Mouse (Mus musculus) thymus, adult 2 months (tissue): Measurements from ENCODE around the gene Spsb2. TPM values are rescaled to one million over a fixed set of nuclear protein-coding genes. Genes with fewer than 3 reads are reported as not detected.
A peak's percentile ranks its signal among the peaks of the same experiment; 100 is the strongest.

Experiments
- DNase-seq: peaks from one replicate; pipeline ENCODE4 v3.0.0; 2021
- H3K27ac ChIP-seq: fragments of 200-500 bp; 2 replicates; pipeline ENCODE4 v1.5.1; 2012; ENCODE audit warnings: low read length, control low read depth; ENCODE audit not compliant: control insufficient read depth, insufficient read depth
- H3K27me3 ChIP-seq: fragments of 200-500 bp; 2 replicates; pipeline ENCODE4 v1.6.1; 2012; ENCODE audit warnings: mild to moderate bottlenecking, low read length, moderate library complexity, mixed read lengths; ENCODE audit not compliant: control insufficient read depth, insufficient read depth
- H3K36me3 ChIP-seq: fragments of 200-500 bp; 2 replicates; pipeline ENCODE4 v1.6.1; 2012; ENCODE audit warnings: mild to moderate bottlenecking, low read length, moderate library complexity; ENCODE audit not compliant: control insufficient read depth, insufficient read depth
- H3K4me1 ChIP-seq: fragments of 200-500 bp; replicated peaks from 2 replicates; pipeline ENCODE4 v1.6.1; 2012; ENCODE audit warnings: low read length; ENCODE audit not compliant: control insufficient read depth, insufficient read depth
- H3K4me3 ChIP-seq: fragments of 200-500 bp; 2 replicates; pipeline ENCODE4 v1.5.1; 2012; ENCODE audit warnings: mild to moderate bottlenecking, low read length, control low read depth, moderate library complexity; ENCODE audit not compliant: control insufficient read depth, insufficient read depth
- CTCF ChIP-seq: fragments of 200-500 bp; IDR thresholded peaks from 2 replicates; pipeline ENCODE4 v1.5.1; 2012; ENCODE audit warnings: mild to moderate bottlenecking, control low read depth, low read length, moderate library complexity, borderline replicate concordance; ENCODE audit not compliant: control insufficient read depth, poor library complexity, insufficient read depth; ENCODE audit errors: extremely low read depth
- POLR2A ChIP-seq: fragments of 200-500 bp; IDR thresholded peaks from 2 replicates; pipeline ENCODE4 v1.6.1; 2012; ENCODE audit warnings: mild to moderate bottlenecking, low read length, control low read depth, moderate library complexity; ENCODE audit not compliant: control insufficient read depth, poor library complexity, insufficient read depth; ENCODE audit errors: extremely low read depth
- WGBS: fragments of 180-500 bp; shearing (Covaris S2); methylation state at CpG from one replicate; pipeline ENCODE4 v1.1.7; 2018; 5-methylcytosine and 5-hydroxymethylcytosine counted together
- polyA plus RNA-seq: library from polyadenylated mRNA; depleted of rRNA; stranded (reverse); fragments of >200 nt; gene quantifications from 2 replicates; pipeline ENCODE4 v1.2.3, GENCODE M21; 2012

The Spsb2 gene
- polyA plus RNA-seq, 1 experiment = 8.1 TPM

DNA sequence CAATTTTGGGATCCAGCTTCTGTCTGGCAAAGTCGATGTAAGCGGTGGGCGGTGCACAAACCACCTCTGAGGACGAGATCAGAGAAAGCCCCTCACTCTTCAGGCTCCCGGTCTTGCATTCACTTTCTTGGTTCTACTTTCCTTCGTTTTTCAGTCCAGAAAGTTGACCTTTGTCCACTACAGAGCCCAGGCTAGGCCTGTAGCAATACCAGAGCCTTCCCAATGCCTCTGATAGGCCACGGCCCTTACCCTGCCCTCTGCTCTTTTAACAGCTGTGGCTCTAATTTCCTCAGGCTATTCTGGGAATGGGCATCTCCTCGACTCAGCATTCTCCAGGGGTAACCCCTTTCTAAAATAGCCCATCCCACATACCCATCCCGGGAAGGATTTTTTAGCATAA lies 4.4 kb downstream of the Spsb2 start:
- no peak for TF ChIP-seq CTCF
- TF ChIP-seq POLR2A = no peak
- H3K4me3 ChIP-seq = peak overlapping the region; percentile 60
- 51% methylated on average over 9 of the region's 9 CpGs for WGBS
- H3K27ac ChIP-seq = no peak overlapping the region
- H3K27me3 ChIP-seq = no peaks in the 10 kb centered on the region
- peaks cover 7% of the 10 kb centered on the region; the same call in 1 of the 2 replicates for H3K36me3 ChIP-seq
- peaks cover 29% of the 10 kb centered on the region for H3K4me1 ChIP-seq
- DNase-seq = no peak

DNA sequence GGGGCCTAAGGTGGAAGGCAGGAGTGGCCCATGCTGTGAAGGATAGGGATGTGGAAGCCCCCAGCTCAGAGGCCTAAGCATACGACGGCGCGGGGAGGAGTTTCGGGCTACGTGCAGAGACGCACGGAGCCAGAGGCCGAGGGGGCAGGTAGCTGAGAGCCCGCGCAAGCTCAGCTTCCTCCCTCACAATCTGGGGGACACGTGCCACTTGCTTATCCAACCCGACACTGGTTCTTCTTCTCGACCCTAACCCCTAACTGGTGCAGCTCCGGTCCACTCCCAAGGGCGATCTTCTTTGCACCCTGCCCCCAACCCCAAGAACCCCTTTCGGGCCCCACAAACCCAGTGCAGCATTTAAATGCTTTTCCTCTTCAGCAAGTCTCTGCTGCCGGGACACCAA lies 5.0 kb downstream of the Spsb2 start:
- peaks cover 9% of the 10 kb centered on the region; the same call in 1 of the 2 replicates for H3K36me3 ChIP-seq
- no peak overlapping the region for H3K27ac ChIP-seq
- TF ChIP-seq POLR2A = no peak
- TF ChIP-seq CTCF = no peak
- H3K4me3 ChIP-seq = peak overlapping the region; percentile 60
- DNase-seq = peak; percentile 65
- WGBS = under 1% methylated on average over 18 of the region's 18 CpGs
- H3K4me1 ChIP-seq = peaks cover 29% of the 10 kb centered on the region
- no peaks in the 10 kb centered on the region for H3K27me3 ChIP-seq

DNA sequence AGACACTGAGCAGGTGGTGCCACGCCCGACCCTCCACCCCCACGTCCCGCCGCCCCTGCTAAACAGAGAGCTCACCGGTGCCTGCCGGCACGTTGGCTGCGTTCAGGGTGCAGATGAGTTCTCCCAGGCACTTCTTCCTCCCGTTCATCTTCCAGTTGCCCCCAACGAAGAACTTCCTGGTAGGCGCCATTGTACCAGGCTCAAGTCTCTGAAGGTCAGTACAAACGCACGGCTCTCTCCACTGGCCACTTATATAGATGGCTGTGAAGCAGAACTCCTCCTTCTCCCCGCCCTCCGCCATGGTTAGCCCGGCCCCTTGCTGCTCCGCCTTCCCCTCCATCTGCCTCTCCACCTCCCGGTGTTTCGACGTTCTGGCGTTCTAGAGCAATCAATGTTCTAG lies 5.5 kb downstream of the Spsb2 start, which contains the start of gene Tpi1:
TSS of gene Tpi1 (minus strand) at position 364 of the 400 bp plus-strand sequence.
- Histone ChIP-seq H3K4me3 (peak within 1 kb of the TSS; percentile 60), H3K4me1 (peaks cover 24% of the 10 kb centered on the region), H3K27ac (no peak within 1 kb of the TSS), H3K27me3 (no peaks in the 10 kb centered on the region), H3K36me3 (peaks cover 9% of the 10 kb centered on the region; the same call in 1 of the 2 replicates)
- TF ChIP-seq POLR2A = 0 out of 2 replicates have a peak, but pooled peaks have one; percentile 26
- TF ChIP-seq CTCF = no peak
- DNase-seq = peak; percentile 80
- WGBS = under 1% methylated on average over 22 of the region's 22 CpGs

DNA sequence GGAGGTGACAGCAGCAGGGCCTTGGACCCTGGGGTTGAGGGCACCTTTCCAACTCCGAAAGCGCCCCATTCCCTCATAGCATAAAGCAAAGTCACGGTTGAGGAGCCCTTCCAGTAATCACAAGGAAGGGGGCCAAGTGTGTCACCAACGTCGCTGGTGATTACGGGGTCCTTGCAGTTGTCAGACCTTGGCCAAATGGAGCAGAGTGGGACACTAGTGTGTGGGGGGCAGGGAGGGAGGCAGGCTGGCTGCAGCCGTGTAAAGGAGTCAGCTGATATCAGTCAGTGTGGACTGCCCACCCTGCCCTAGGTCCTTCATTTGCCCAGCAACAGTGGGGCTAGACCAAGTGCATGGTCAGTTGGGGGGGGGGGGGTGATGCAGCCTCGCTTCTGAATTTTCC lies 6.0 kb downstream of the Spsb2 start:
- Histone ChIP-seq H3K27ac (no peak overlapping the region), H3K4me3 (peak overlapping the region; percentile 60; the same call in 1 of the 2 replicates), H3K4me1 (peaks cover 20% of the 10 kb centered on the region), H3K36me3 (peaks cover 12% of the 10 kb centered on the region; the same call in 1 of the 2 replicates), H3K27me3 (no peaks in the 10 kb centered on the region)
- DNase-seq = no peak
- TF ChIP-seq POLR2A (no peak), CTCF (no peak)
- 73% methylated on average over 8 of the region's 8 CpGs for WGBS

DNA sequence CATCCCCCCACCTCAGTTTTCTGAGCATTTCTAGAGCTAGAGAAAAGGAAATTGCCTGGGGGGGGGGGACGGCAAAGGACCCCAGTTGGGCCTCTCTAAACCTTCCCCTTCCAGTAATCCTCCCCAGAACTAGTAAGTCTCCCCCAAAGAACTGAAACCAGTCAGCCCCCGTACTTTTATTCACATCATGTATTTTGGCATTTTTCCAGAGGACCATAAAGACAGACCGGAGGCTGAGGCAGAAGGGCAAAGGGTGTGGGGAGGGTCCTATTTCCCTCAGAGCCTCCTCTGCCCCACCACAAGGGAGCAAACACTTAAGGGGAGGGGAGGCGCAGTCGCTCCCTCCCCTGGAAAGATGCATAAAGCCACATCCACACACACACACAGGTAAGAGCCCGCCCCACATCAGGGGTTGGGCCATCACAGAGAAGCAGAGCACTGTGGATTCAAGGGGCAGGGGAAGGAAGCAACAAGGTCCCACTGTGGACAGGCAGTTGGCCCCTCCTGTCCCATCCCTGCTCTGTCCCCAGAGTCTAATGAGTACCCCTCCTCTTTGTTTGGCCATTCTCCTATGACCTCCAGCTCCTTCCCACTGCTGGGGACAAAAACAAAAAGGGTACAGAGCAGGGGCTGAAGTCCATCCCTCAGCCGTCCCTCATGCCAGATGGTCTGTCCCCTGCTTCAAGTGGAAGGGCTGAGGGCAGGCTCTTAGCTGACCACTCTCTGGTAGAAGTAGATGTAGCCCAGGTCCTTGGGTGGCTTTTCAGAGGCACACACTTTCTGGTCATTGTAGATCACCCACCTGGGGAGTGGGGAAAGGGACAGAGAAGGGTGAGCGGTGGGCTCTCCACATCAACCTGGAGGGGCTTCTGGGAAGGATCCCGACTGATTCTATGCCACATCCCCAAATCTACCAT lies 6.7 kb downstream of the Spsb2 start:
- Histone ChIP-seq H3K36me3 (peaks cover 19% of the 10 kb centered on the region), H3K4me3 (no peak overlapping the region), H3K4me1 (peaks cover 15% of the 10 kb centered on the region), H3K27me3 (no peaks in the 10 kb centered on the region), H3K27ac (no peak overlapping the region)
- WGBS = 93% methylated on average over 9 of the region's 9 CpGs
- DNase-seq = no peak
- TF ChIP-seq POLR2A = no peak
- TF ChIP-seq CTCF = no peak

DNA sequence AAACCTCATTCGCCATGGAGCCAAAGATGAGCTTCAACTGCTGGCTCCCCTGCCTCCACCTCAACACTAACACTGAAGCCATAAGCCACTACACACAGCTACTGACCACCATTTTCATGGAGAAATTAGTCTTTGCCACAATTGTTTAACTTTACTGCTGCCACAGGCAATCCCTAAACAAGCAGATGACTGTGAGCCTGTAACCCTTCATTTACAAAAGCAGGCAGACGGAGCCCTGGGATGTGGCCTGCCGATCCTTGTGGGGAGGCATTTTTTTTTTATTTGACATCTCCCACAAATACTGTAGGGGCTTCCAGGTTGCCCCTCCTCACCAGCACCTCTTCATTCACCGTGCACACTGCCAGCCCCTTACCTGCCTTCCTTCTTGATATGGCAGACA lies 8.2 kb downstream of the Spsb2 start:
- 95% methylated on average over 4 of the region's 4 CpGs for WGBS
- Histone ChIP-seq H3K4me3 (no peak overlapping the region), H3K36me3 (peaks cover 31% of the 10 kb centered on the region), H3K27me3 (no peaks in the 10 kb centered on the region), H3K4me1 (peaks cover 15% of the 10 kb centered on the region), H3K27ac (no peak overlapping the region)
- TF ChIP-seq POLR2A = no peak
- TF ChIP-seq CTCF = no peak
- DNase-seq = no peak

DNA sequence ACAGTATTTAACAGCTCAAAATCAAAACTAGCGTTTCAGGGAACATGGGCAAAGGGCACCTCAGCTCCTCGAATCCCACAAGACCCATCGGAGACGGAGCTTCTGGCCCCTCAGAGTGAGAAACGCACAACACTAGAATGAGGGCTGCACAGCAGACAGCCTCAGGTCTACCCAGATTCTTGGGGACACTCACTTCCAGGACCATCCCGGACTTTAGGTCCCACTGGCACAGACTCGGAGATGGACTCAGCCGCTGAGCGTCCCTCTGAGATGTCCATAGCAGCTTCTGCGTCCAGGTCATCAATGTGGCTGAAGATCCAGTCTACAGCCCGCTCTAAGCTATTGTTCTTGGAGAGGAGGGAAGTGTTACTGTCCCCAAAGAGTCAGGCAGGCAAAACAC lies 8.7 kb downstream of the Spsb2 start:
- Histone ChIP-seq H3K36me3 (peaks cover 36% of the 10 kb centered on the region), H3K4me1 (peaks cover 15% of the 10 kb centered on the region), H3K4me3 (no peak overlapping the region), H3K27me3 (no peaks in the 10 kb centered on the region), H3K27ac (no peak overlapping the region)
- TF ChIP-seq CTCF (no peak), POLR2A (no peak)
- 96% methylated on average over 11 of the region's 11 CpGs for WGBS
- DNase-seq = no peak
